30 mouse cellular contexts compared by ENCODE assay signal in genomic region chr6:108754376-108754775, GRCm38 (mm10). TPM values are rescaled to one million over a fixed set of nuclear protein-coding genes. Genes with fewer than 3 reads are reported as not detected.
A peak's percentile ranks its signal among the peaks of the same experiment; 100 is the strongest.
DNase-seq lines count a peak whose midpoint lies in the region; TF ChIP-seq lines count a peak whose summit lies in the region.
"Had no signal": no experiment of that assay in that cellular context is flagged by ENCODE, and none has a peak within 500 bp of the region (broad histone marks: within the 10 kb centered on the region; RNA-seq: fewer than 3 reads in every experiment).

No protein-coding gene starts in this region.

- peak; percentile 20 for DNase-seq in gastrocnemius, adult 2 months
- no peak for DNase-seq in gastrocnemius, postnatal 25 days
- DNase-seq in 416B (ENCODE audit: low read depth) (peak; percentile 47), NIH3T3 (ENCODE audit: low read depth) (peak; percentile 72)
- peak; percentile 64 to 75 for DNase-seq in adrenal gland, postnatal 36 days
- DNase-seq in layer of hippocampus, adult 8-10 months (ENCODE audit: low spot score in 2 of 2) = no peak
- DNase-seq in frontal cortex, adult 2 months (ENCODE audit: extremely low spot score in 1 of 2, low spot score in 1 of 2) = no peak
- DNase-seq: cerebellum, adult 11 months; cerebellum, adult 9-10 months; cerebellum, postnatal 36 days; heart, postnatal 14 days; kidney, adult 18-20 months; kidney, postnatal 36 days; layer of hippocampus, postnatal 36 days; liver; lung, adult 2 months; lung, postnatal 10 days; midbrain, embryonic 14.5 days; right cerebral cortex, postnatal 4 days; thymus, adult 18-20 months; thymus, postnatal 25 days had no signal

- intact Hi-C loops in gastrocnemius, adult 2 months (cut with DNase I) = no loop called here

- H3K27ac ChIP-seq in gastrocnemius, adult 2 months = no peak overlapping the region
- H3K27ac ChIP-seq: embryonic facial prominence, embryonic 12.5 days; forebrain, embryonic 10.5 days; forebrain, embryonic 15.5 days; hindbrain, embryonic 10.5 days; hindbrain, embryonic 15.5 days; liver, embryonic 14.5 days; macrophage; neural tube, embryonic 15.5 days; stomach, postnatal 0 days had no signal

- H3K4me3 ChIP-seq in gastrocnemius, adult 2 months = no peak overlapping the region
- H3K4me3 ChIP-seq: embryonic facial prominence, embryonic 12.5 days; forebrain, embryonic 10.5 days; forebrain, embryonic 15.5 days; hindbrain, embryonic 10.5 days; hindbrain, embryonic 15.5 days; neural tube, embryonic 15.5 days had no signal

- no peak for TF ChIP-seq CTCF in gastrocnemius, adult 2 months (IDR thresholded peaks at IDR 0.05)

RNA-seq across cellular contexts. Expression of gene Arl8b, which starts 28.5 kb away (rescaled TPM):
- total RNA-seq in gastrocnemius, adult 2 months (2021) = 100 to 1,000 TPM; 110 to 120 TPM
- total RNA-seq in gastrocnemius, postnatal 25 days (2021) = 10 to 100 TPM; 89.1 to 93.3 TPM
- total RNA-seq in adrenal gland, postnatal 36 days (2021) = 100 to 1,000 TPM; 115 to 126 TPM
- 100 to 1,000 TPM; 196 to 256 (median 209) TPM for total RNA-seq in layer of hippocampus, adult 8-10 months (2022)
- 78.8 and 80.1 TPM in 2 replicates for polyA plus RNA-seq in frontal cortex, adult 2 months (2012; rRNA removed)

Comparison
In these comparisons a context has a peak if more than half of its experiments do, and no peak if none do; other contexts are left out.
1. DNase-seq: peak in gastrocnemius, adult 2 months (single experiment), 416B (single experiment), NIH3T3 (single experiment) and adrenal gland, postnatal 36 days (2 of 2); none in gastrocnemius, postnatal 25 days (single experiment), layer of hippocampus, adult 8-10 months (0 of 2) and frontal cortex, adult 2 months (0 of 2).